Mouse (Mus musculus) heart, postnatal 0 days (tissue): ENCODE data around the gene Clybl.

ENCODE experiments used
- CTCF ChIP-seq: IDR thresholded peaks from 2 replicates; pipeline ENCODE4 v1.5.1; 2016; ENCODE audit warnings: antibody characterized with exemption, control low read depth, low read depth
- EP300 ChIP-seq: IDR thresholded peaks from 2 replicates; pipeline ENCODE4 v1.6.1; 2016; ENCODE audit warnings: antibody characterized with exemption, low read depth

- no peak for TF ChIP-seq CTCF
- TF ChIP-seq EP300: no peak
These were observed 131.8 kb downstream of the Clybl start for GRCm38 (mm10) chr14:122313328-122313727.
